Mouse (Mus musculus) limb, embryonic 12.5 days (tissue): Measurements from ENCODE around the gene Gale. TPM values are rescaled to one million over a fixed set of nuclear protein-coding genes. Genes with fewer than 3 reads are reported as not detected.

Experiments
- ATAC-seq: fragments of 200-750 bp; cut with Nextera tagmentation; 2 replicates; pipeline ENCODE4 v1.8.0; 2017; ENCODE audit warnings: low read depth, moderate TSS enrichment; ENCODE audit not compliant: insufficient number of reproducible peaks, insufficient read depth, low FRiP score, low TSS enrichment
- H3K27ac ChIP-seq: fragments of 300-500 bp; sonication (generic); 2 replicates; pipeline ENCODE4 v1.5.1; 2016; ENCODE audit warnings: mild to moderate bottlenecking, moderate library complexity
- H3K27me3 ChIP-seq: fragments of 300-500 bp; sonication (generic); 2 replicates; pipeline ENCODE4 v1.6.1; 2016; ENCODE audit warnings: mild to moderate bottlenecking, moderate library complexity
- H3K36me3 ChIP-seq: fragments of 300-500 bp; sonication (generic); 2 replicates; pipeline ENCODE4 v1.6.1; 2016; ENCODE audit warnings: mild to moderate bottlenecking, moderate library complexity
- H3K4me1 ChIP-seq: fragments of 300-500 bp; sonication (generic); replicated peaks from 2 replicates; pipeline ENCODE4 v1.6.1; 2016
- H3K4me2 ChIP-seq: fragments of 300-500 bp; sonication (generic); 2 replicates; pipeline ENCODE4 v1.6.1; 2016; ENCODE audit warnings: mild to moderate bottlenecking, moderate library complexity
- H3K4me3 ChIP-seq: fragments of 300-500 bp; sonication (generic); replicated peaks from 2 replicates; pipeline ENCODE4 v1.5.1; 2016; ENCODE audit warnings: mild to moderate bottlenecking
- H3K9ac ChIP-seq: fragments of 300-500 bp; sonication (generic); replicated peaks from 2 replicates; pipeline ENCODE4 v1.6.1; 2016; ENCODE audit warnings: mild to moderate bottlenecking, moderate library complexity
- H3K9me3 ChIP-seq: fragments of 300-500 bp; sonication (generic); 2 replicates; pipeline ENCODE4 v1.6.1; 2016; ENCODE audit warnings: mild to moderate bottlenecking, moderate library complexity
- WGBS: fragments of 180-500 bp; shearing (Covaris S2); methylation state at CpG from one replicate; pipeline ENCODE4 v1.1.7; 2016; 5-methylcytosine and 5-hydroxymethylcytosine counted together
- polyA plus RNA-seq: library from polyadenylated mRNA; unstranded; fragments of >200 nt; fragmentation: Nextera tagmentation; extraction: Ambion mirVana; gene quantifications from 2 replicates; pipeline ENCODE4 v1.2.1, GENCODE M21; 2016

Gene Gale
- polyA plus RNA-seq, 1 experiment from 2014 or later, result 32.1 TPM

- Histone ChIP-seq H3K36me3 (peaks cover 12% of the 10 kb centered on the region), H3K4me3 (peak within 1 kb of the TSS; percentile 85), H3K4me1 (0 out of 2 replicates have a peak, but pooled peaks cover 12% of the 10 kb centered on the region), H3K9me3 (0 out of 2 replicates have a peak, but pooled peaks cover under 1% of the 10 kb centered on the region), H3K9ac (peak within 1 kb of the TSS; percentile 79), H3K27ac (no peak within 1 kb of the TSS), H3K27me3 (no peaks in the 10 kb centered on the region), H3K4me2 (peak within 1 kb of the TSS; percentile 84)
- peak; percentile 87 for ATAC-seq
- WGBS, result under 1% methylated on average over 23 of the region's 23 CpGs
These were observed 17.3 kb upstream of the Gale start, which contains the start of gene Hmgcl for GRCm38 (mm10) chr4:135946278-135946658. TSS of gene Hmgcl (plus strand) at chr4:135946448.

GRCm38 (mm10) chr4:135946659-135947301, 16.7 kb upstream of the Gale start:
- H3K9me3 ChIP-seq, result 0 out of 2 replicates have a peak, but pooled peaks cover 3% of the 10 kb centered on the region
- H3K9ac ChIP-seq, result peak overlapping the region; percentile 79
- ATAC-seq, result no peak; the same call in 1 of the 2 replicates
- H3K27ac ChIP-seq, result no peak overlapping the region
- peaks cover 17% of the 10 kb centered on the region for H3K36me3 ChIP-seq
- H3K4me1 ChIP-seq, result 0 out of 2 replicates have a peak, but pooled peaks cover 12% of the 10 kb centered on the region
- H3K4me3 ChIP-seq, result peak overlapping the region; percentile 85
- peak overlapping the region; percentile 84 for H3K4me2 ChIP-seq
- no peaks in the 10 kb centered on the region for H3K27me3 ChIP-seq
- 1% methylated on average over 28 of the region's 28 CpGs for WGBS

GRCm38 (mm10) chr4:135948142-135948541, 15.4 kb upstream of the Gale start:
- Histone ChIP-seq H3K9me3 (0 out of 2 replicates have a peak, but pooled peaks cover 3% of the 10 kb centered on the region), H3K4me2 (no peak overlapping the region), H3K9ac (no peak overlapping the region), H3K27ac (no peak overlapping the region), H3K36me3 (peaks cover 28% of the 10 kb centered on the region), H3K4me1 (0 out of 2 replicates have a peak, but pooled peaks cover 12% of the 10 kb centered on the region), H3K27me3 (no peaks in the 10 kb centered on the region), H3K4me3 (no peak overlapping the region)
- ATAC-seq, result no peak
- 94% methylated on average over 8 of the region's 8 CpGs for WGBS

GRCm38 (mm10) chr4:135949475-135949874, 14.1 kb upstream of the Gale start:
- H3K4me2 ChIP-seq, result no peak overlapping the region
- peaks cover 30% of the 10 kb centered on the region for H3K36me3 ChIP-seq
- 93% methylated on average over 10 of the region's 10 CpGs for WGBS
- no peak for ATAC-seq
- no peak overlapping the region for H3K4me3 ChIP-seq
- no peak overlapping the region for H3K27ac ChIP-seq
- H3K9ac ChIP-seq, result no peak overlapping the region
- H3K4me1 ChIP-seq, result 0 out of 2 replicates have a peak, but pooled peaks cover 12% of the 10 kb centered on the region
- no peaks in the 10 kb centered on the region for H3K27me3 ChIP-seq
- H3K9me3 ChIP-seq, result 0 out of 2 replicates have a peak, but pooled peaks cover 3% of the 10 kb centered on the region

GRCm38 (mm10) chr4:135949911-135950310, 13.6 kb upstream of the Gale start:
- H3K36me3 ChIP-seq, result peaks cover 33% of the 10 kb centered on the region
- 0 out of 2 replicates have a peak, but pooled peaks cover 3% of the 10 kb centered on the region for H3K9me3 ChIP-seq
- WGBS, result 78% methylated on average over 6 of the region's 6 CpGs
- no peak overlapping the region for H3K27ac ChIP-seq
- 0 out of 2 replicates have a peak, but pooled peaks cover 12% of the 10 kb centered on the region for H3K4me1 ChIP-seq
- H3K27me3 ChIP-seq, result no peaks in the 10 kb centered on the region
- no peak for ATAC-seq
- H3K4me3 ChIP-seq, result no peak overlapping the region
- no peak overlapping the region for H3K4me2 ChIP-seq
- no peak overlapping the region for H3K9ac ChIP-seq

GRCm38 (mm10) chr4:135950365-135950764, 13.2 kb upstream of the Gale start:
- H3K9me3 ChIP-seq, result 0 out of 2 replicates have a peak, but pooled peaks cover 3% of the 10 kb centered on the region
- 0 out of 2 replicates have a peak, but pooled peaks cover 12% of the 10 kb centered on the region for H3K4me1 ChIP-seq
- WGBS, result 93% methylated on average over 6 of the region's 6 CpGs
- H3K4me2 ChIP-seq, result no peak overlapping the region
- H3K27me3 ChIP-seq, result no peaks in the 10 kb centered on the region
- H3K36me3 ChIP-seq, result peaks cover 36% of the 10 kb centered on the region
- no peak for ATAC-seq
- H3K27ac ChIP-seq, result no peak overlapping the region
- no peak overlapping the region for H3K9ac ChIP-seq
- H3K4me3 ChIP-seq, result no peak overlapping the region

- no peak overlapping the region for H3K9ac ChIP-seq
- H3K4me2 ChIP-seq, result no peak overlapping the region
- no peaks in the 10 kb centered on the region for H3K27me3 ChIP-seq
- H3K4me3 ChIP-seq, result no peak overlapping the region
- H3K36me3 ChIP-seq, result peaks cover 48% of the 10 kb centered on the region
- no peak overlapping the region for H3K27ac ChIP-seq
- no peak for ATAC-seq
- H3K9me3 ChIP-seq, result 0 out of 2 replicates have a peak, but pooled peaks cover 3% of the 10 kb centered on the region
- WGBS, result 90% methylated on average over 3 of the region's 3 CpGs
- H3K4me1 ChIP-seq, result 0 out of 2 replicates have a peak, but pooled peaks cover 9% of the 10 kb centered on the region
These were observed 12.0 kb upstream of the Gale start for GRCm38 (mm10) chr4:135951505-135951904.

- no peak overlapping the region for H3K4me3 ChIP-seq
- H3K9ac ChIP-seq, result no peak overlapping the region
- peaks cover 60% of the 10 kb centered on the region for H3K36me3 ChIP-seq
- ATAC-seq, result no peak
- 0 out of 2 replicates have a peak, but pooled peaks cover under 1% of the 10 kb centered on the region for H3K4me1 ChIP-seq
- no peaks in the 10 kb centered on the region for H3K27me3 ChIP-seq
- H3K4me2 ChIP-seq, result no peak overlapping the region
- 89% methylated on average over 3 of the region's 3 CpGs for WGBS
- H3K9me3 ChIP-seq, result 0 out of 2 replicates have a peak, but pooled peaks cover 3% of the 10 kb centered on the region
- no peak overlapping the region for H3K27ac ChIP-seq
These were observed 10.3 kb upstream of the Gale start for GRCm38 (mm10) chr4:135953179-135953578.

- ATAC-seq, result no peak
- Histone ChIP-seq H3K4me1 (no peaks in the 10 kb centered on the region), H3K27me3 (no peaks in the 10 kb centered on the region), H3K9ac (no peak overlapping the region), H3K4me2 (no peak overlapping the region), H3K4me3 (no peak overlapping the region), H3K27ac (no peak overlapping the region), H3K9me3 (0 out of 2 replicates have a peak, but pooled peaks cover 3% of the 10 kb centered on the region), H3K36me3 (peaks cover 65% of the 10 kb centered on the region)
- 14% methylated on average over 2 of the region's 2 CpGs for WGBS
These were observed 9.3 kb upstream of the Gale start for GRCm38 (mm10) chr4:135954241-135954640.

GRCm38 (mm10) chr4:135955886-135956285, 7.6 kb upstream of the Gale start:
- 87% methylated on average over 9 of the region's 9 CpGs for WGBS
- peaks cover 71% of the 10 kb centered on the region for H3K36me3 ChIP-seq
- ATAC-seq, result no peak

GRCm38 (mm10) chr4:135958354-135958753, 5.2 kb upstream of the Gale start:
- Histone ChIP-seq H3K27ac (no peak overlapping the region), H3K9me3 (no peaks in the 10 kb centered on the region), H3K4me3 (no peak overlapping the region), H3K27me3 (no peaks in the 10 kb centered on the region), H3K36me3 (peaks cover 62% of the 10 kb centered on the region), H3K4me2 (no peak overlapping the region), H3K9ac (no peak overlapping the region), H3K4me1 (0 out of 2 replicates have a peak, but pooled peaks cover 6% of the 10 kb centered on the region)
- no peak for ATAC-seq
- WGBS, result 58% methylated on average over 8 of the region's 8 CpGs

More at GRCm38 (mm10) chr4:135955886-135956285, 7.6 kb upstream of the Gale start:
- Histone ChIP-seq H3K9ac (no peak overlapping the region), H3K27me3 (no peaks in the 10 kb centered on the region), H3K4me2 (no peak overlapping the region), H3K27ac (no peak overlapping the region), H3K4me3 (no peak overlapping the region), H3K9me3 (0 out of 2 replicates have a peak, but pooled peaks cover 3% of the 10 kb centered on the region), H3K4me1 (no peaks in the 10 kb centered on the region)
